Comparison of ENCODE assay signal across 8 mouse cellular contexts in the genomic region with DNA sequence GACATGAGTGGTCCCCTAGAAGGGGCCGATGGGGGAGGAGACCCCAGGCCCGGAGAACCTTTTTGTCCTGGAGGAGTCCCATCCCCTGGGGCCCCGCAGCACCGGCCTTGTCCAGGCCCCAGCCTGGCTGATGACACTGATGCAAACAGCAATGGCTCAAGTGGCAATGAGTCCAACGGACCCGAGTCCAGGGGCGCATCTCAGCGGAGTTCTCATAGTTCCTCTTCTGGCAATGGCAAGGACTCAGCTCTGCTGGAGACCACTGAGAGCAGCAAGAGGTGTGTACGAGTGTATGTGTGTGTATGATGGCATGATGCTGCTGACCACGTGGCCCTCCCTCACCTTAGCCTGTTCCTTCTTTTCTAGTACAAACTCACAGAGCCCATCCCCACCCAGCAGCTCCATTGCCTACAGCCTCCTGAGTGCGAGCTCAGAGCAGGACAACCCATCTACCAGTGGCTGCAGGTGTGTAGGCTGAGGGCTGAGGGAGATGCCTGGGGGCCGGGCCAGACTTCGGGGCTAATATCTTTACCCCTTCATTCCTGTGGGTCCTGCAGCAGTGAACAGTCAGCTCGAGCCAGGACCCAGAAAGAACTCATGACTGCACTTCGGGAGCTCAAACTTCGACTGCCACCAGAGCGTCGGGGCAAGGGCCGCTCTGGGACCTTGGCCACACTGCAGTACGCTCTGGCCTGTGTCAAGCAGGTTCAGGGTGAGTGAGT. TPM values are rescaled to one million over a fixed set of nuclear protein-coding genes. Genes with fewer than 3 reads are reported as not detected.
DNase-seq lines count a peak whose midpoint lies in the region; ATAC-seq and TF ChIP-seq lines count a peak whose summit lies in the region.

No protein-coding gene starts in this region.

- H3K4me2 ChIP-seq in forebrain, embryonic 12.5 days, result peak overlapping the region; percentile 72
- peak overlapping the region; percentile 98 for H3K4me2 ChIP-seq in limb, embryonic 12.5 days
- H3K4me2 ChIP-seq in stomach, embryonic 16.5 days (ENCODE audit: low read depth, low read length), result peak overlapping the region; percentile 96

- peak overlapping the region; percentile 80 for H3K27ac ChIP-seq in bone marrow macrophage, adult 2 months (ENCODE audit: insufficient read depth, low read depth, low read length)
- no peak overlapping the region for H3K27ac ChIP-seq in forebrain, embryonic 12.5 days
- H3K27ac ChIP-seq in limb, embryonic 12.5 days, result peak overlapping the region; percentile 84; the same call in 1 of the 2 replicates
- no peak overlapping the region for H3K27ac ChIP-seq in stomach, embryonic 16.5 days (ENCODE audit: low read length)

- H3K27me3 ChIP-seq in forebrain, embryonic 12.5 days, result no peaks in the 10 kb centered on the region
- no peaks in the 10 kb centered on the region for H3K27me3 ChIP-seq in limb, embryonic 12.5 days
- no peaks in the 10 kb centered on the region for H3K27me3 ChIP-seq in stomach, embryonic 16.5 days (ENCODE audit: control insufficient read depth, insufficient read depth, low read length)

- ATAC-seq in forebrain, embryonic 12.5 days (ENCODE audit: low FRiP score), result no peak
- no peak for ATAC-seq in limb, embryonic 12.5 days (ENCODE audit: insufficient number of reproducible peaks, insufficient read depth, low FRiP score, low TSS enrichment, low read depth)
- no peak for ATAC-seq in stomach, embryonic 16.5 days (ENCODE audit: insufficient read depth, low FRiP score)
- no peak for ATAC-seq in megakaryocyte-erythroid progenitor cell, adult 5-6 weeks (replicated peaks; ENCODE audit: low FRiP score, low TSS enrichment, poor library complexity, severe bottlenecking)

- TF ChIP-seq POLR2A in bone marrow macrophage, adult 2 months (IDR thresholded peaks at IDR 0.05; ENCODE audit: borderline replicate concordance, low read depth, low read length), result no peak

- WGBS in forebrain, embryonic 12.5 days, result 90% methylated on average over 20 of the region's 20 CpGs
- 91% methylated on average over 20 of the region's 20 CpGs for WGBS in limb, embryonic 12.5 days
- 89% methylated on average over 20 of the region's 20 CpGs for WGBS in stomach, embryonic 16.5 days

- peak; percentile 18 to 44 for DNase-seq in layer of hippocampus, adult 8-10 months (ENCODE audit: low spot score in 2 of 2)
- DNase-seq in layer of hippocampus, adult 11-12 months (ENCODE audit: low spot score), result no peak
- no peak for DNase-seq in gastrocnemius, adult 8-10 months (ENCODE audit: low spot score in 2 of 2)

- no peaks in the 10 kb centered on the region for H3K9me3 ChIP-seq in forebrain, embryonic 12.5 days
- no peaks in the 10 kb centered on the region for H3K9me3 ChIP-seq in limb, embryonic 12.5 days
- H3K9me3 ChIP-seq in stomach, embryonic 16.5 days (replicated peaks; ENCODE audit: control insufficient read depth, low read length), result no peaks in the 10 kb centered on the region

- H3K4me3 ChIP-seq in bone marrow macrophage, adult 2 months (ENCODE audit: insufficient read depth, low read length), result peak overlapping the region; percentile 56
- H3K4me3 ChIP-seq in forebrain, embryonic 12.5 days (replicated peaks), result peak overlapping the region; percentile 50; the same call in 1 of the 2 replicates
- peak overlapping the region; percentile 49 for H3K4me3 ChIP-seq in limb, embryonic 12.5 days (replicated peaks)
- no peak overlapping the region for H3K4me3 ChIP-seq in stomach, embryonic 16.5 days (replicated peaks; ENCODE audit: low read length)

- H3K36me3 ChIP-seq in forebrain, embryonic 12.5 days (replicated peaks), result peaks cover 52% of the 10 kb centered on the region
- H3K36me3 ChIP-seq in limb, embryonic 12.5 days, result peaks cover 53% of the 10 kb centered on the region
- H3K36me3 ChIP-seq in stomach, embryonic 16.5 days (ENCODE audit: control insufficient read depth, insufficient read depth, low read length), result peaks cover 38% of the 10 kb centered on the region

- no peak for TF ChIP-seq CTCF in bone marrow macrophage, adult 2 months (IDR thresholded peaks at IDR 0.05; ENCODE audit: low read depth, low read length)

- peak overlapping the region; percentile 44 for H3K9ac ChIP-seq in forebrain, embryonic 12.5 days
- H3K9ac ChIP-seq in limb, embryonic 12.5 days (replicated peaks), result peak overlapping the region; percentile 65; the same call in 1 of the 2 replicates
- H3K9ac ChIP-seq in stomach, embryonic 16.5 days (ENCODE audit: low read length), result peak overlapping the region; percentile 81

- H3K4me1 ChIP-seq in bone marrow macrophage, adult 2 months (ENCODE audit: control insufficient read depth, insufficient read depth, low read length), result peaks cover 44% of the 10 kb centered on the region
- H3K4me1 ChIP-seq in forebrain, embryonic 12.5 days, result peaks cover 53% of the 10 kb centered on the region
- peaks cover 48% of the 10 kb centered on the region for H3K4me1 ChIP-seq in limb, embryonic 12.5 days (replicated peaks)
- peaks cover 34% of the 10 kb centered on the region for H3K4me1 ChIP-seq in stomach, embryonic 16.5 days (ENCODE audit: control insufficient read depth, insufficient read depth, low read length)

RNA-seq across cellular contexts. Expression of gene Per1, which starts 5.8 kb away (rescaled TPM):
- total RNA-seq in layer of hippocampus, adult 8-10 months (2022), result 100 to 1,000 TPM in 2 of 4 experiments, 10 to 100 TPM in 2; 91.2 to 107 (median 97.7) TPM
- polyA plus RNA-seq in bone marrow macrophage, adult 2 months (2012; ENCODE audit: insufficient read depth, insufficient read length, missing spikeins), result 24.7 and 35.9 TPM in 2 replicates
- 7.8 and 12.3 TPM in 2 replicates for polyA plus RNA-seq in forebrain, embryonic 12.5 days (2016; fragmentation: Nextera tagmentation; extraction: Ambion mirVana)
- polyA plus RNA-seq in limb, embryonic 12.5 days (2016; fragmentation: Nextera tagmentation; extraction: Ambion mirVana), result 7.2 and 10.4 TPM in 2 replicates
- polyA plus RNA-seq in stomach, embryonic 16.5 days (2015; fragmentation: Nextera tagmentation; extraction: Ambion mirVana), result 21.8 and 22.3 TPM in 2 replicates
- 10 to 100 TPM; 58.8 to 81.4 (median 70.4) TPM for total RNA-seq in gastrocnemius, adult 8-10 months (2022)
- total RNA-seq in megakaryocyte-erythroid progenitor cell, adult 5-6 weeks (2014; fragmentation: Nextera tagmentation), result 11.3 and 17.6 TPM in 2 replicates
- total RNA-seq in megakaryocyte-erythroid progenitor cell, adult 5-6 weeks (2017), result 4.7 and 12.5 TPM in 2 replicates

RNA-seq across cellular contexts. Expression of gene Vamp2, which starts 12.5 kb away (rescaled TPM):
- 100 to 1,000 TPM; 926 to 962 (median 934) TPM for total RNA-seq in layer of hippocampus, adult 8-10 months (2022)
- 76.6 and 79.4 TPM in 2 replicates for polyA plus RNA-seq in bone marrow macrophage, adult 2 months (2012; ENCODE audit: insufficient read depth, insufficient read length, missing spikeins)
- 103 and 121 TPM in 2 replicates for polyA plus RNA-seq in forebrain, embryonic 12.5 days (2016; fragmentation: Nextera tagmentation; extraction: Ambion mirVana)
- 68.0 and 79.5 TPM in 2 replicates for polyA plus RNA-seq in limb, embryonic 12.5 days (2016; fragmentation: Nextera tagmentation; extraction: Ambion mirVana)
- polyA plus RNA-seq in stomach, embryonic 16.5 days (2015; fragmentation: Nextera tagmentation; extraction: Ambion mirVana), result 79.9 and 88.5 TPM in 2 replicates
- 10 to 100 TPM; 31.4 to 39.6 (median 35.6) TPM for total RNA-seq in gastrocnemius, adult 8-10 months (2022)
- 46.7 and 60.3 TPM in 2 replicates for total RNA-seq in megakaryocyte-erythroid progenitor cell, adult 5-6 weeks (2014; fragmentation: Nextera tagmentation)
- total RNA-seq in megakaryocyte-erythroid progenitor cell, adult 5-6 weeks (2017), result 7.5 and 15.7 TPM in 2 replicates

RNA-seq across cellular contexts. Expression of gene Hes7, which starts 19.4 kb away (rescaled TPM):
- total RNA-seq in layer of hippocampus, adult 8-10 months (2022), result 1 to 10 TPM in 3 of 4 experiments, under 1 TPM in 1; 0.97 to 1.8 (median 1.2) TPM
- polyA plus RNA-seq in bone marrow macrophage, adult 2 months (2012; ENCODE audit: insufficient read depth, insufficient read length, missing spikeins), result 0.71 and 0.88 TPM in 2 replicates
- polyA plus RNA-seq in forebrain, embryonic 12.5 days (2016; fragmentation: Nextera tagmentation; extraction: Ambion mirVana), result 0.31 and 0.43 TPM in 2 replicates
- 0.56 and 0.74 TPM in 2 replicates for polyA plus RNA-seq in limb, embryonic 12.5 days (2016; fragmentation: Nextera tagmentation; extraction: Ambion mirVana)
- 0.40 and 0.69 TPM in 2 replicates for polyA plus RNA-seq in stomach, embryonic 16.5 days (2015; fragmentation: Nextera tagmentation; extraction: Ambion mirVana)
- total RNA-seq in gastrocnemius, adult 8-10 months (2022), result not detected
- not detected in 2 replicates for total RNA-seq in megakaryocyte-erythroid progenitor cell, adult 5-6 weeks (2014; fragmentation: Nextera tagmentation)
- total RNA-seq in megakaryocyte-erythroid progenitor cell, adult 5-6 weeks (2017), result not detected in 2 replicates

RNA-seq across cellular contexts. Expression of gene 9130213A22Rik, which starts 21.6 kb away (rescaled TPM):
- 1 to 10 TPM; 1.4 to 1.7 (median 1.5) TPM for total RNA-seq in layer of hippocampus, adult 8-10 months (2022)
- 0.35 TPM in 1 of 2 replicates, not detected in the other for polyA plus RNA-seq in bone marrow macrophage, adult 2 months (2012; ENCODE audit: insufficient read depth, insufficient read length, missing spikeins)
- 0.11 TPM in 1 of 2 replicates, not detected in the other for polyA plus RNA-seq in forebrain, embryonic 12.5 days (2016; fragmentation: Nextera tagmentation; extraction: Ambion mirVana)
- 0.22 and 0.76 TPM in 2 replicates for polyA plus RNA-seq in limb, embryonic 12.5 days (2016; fragmentation: Nextera tagmentation; extraction: Ambion mirVana)
- 0.27 and 0.61 TPM in 2 replicates for polyA plus RNA-seq in stomach, embryonic 16.5 days (2015; fragmentation: Nextera tagmentation; extraction: Ambion mirVana)
- total RNA-seq in gastrocnemius, adult 8-10 months (2022), result under 1 TPM in 1 of 4 experiments, not detected in 3; 0.18 TPM
- not detected in 2 replicates for total RNA-seq in megakaryocyte-erythroid progenitor cell, adult 5-6 weeks (2014; fragmentation: Nextera tagmentation)
- total RNA-seq in megakaryocyte-erythroid progenitor cell, adult 5-6 weeks (2017), result not detected in 2 replicates

RNA-seq across cellular contexts. Expression of gene Aloxe3, which starts 24.9 kb away (rescaled TPM):
- 10 to 100 TPM in 2 of 4 experiments, 1 to 10 TPM in 2; 8.8 to 14.4 (median 10.1) TPM for total RNA-seq in layer of hippocampus, adult 8-10 months (2022)
- polyA plus RNA-seq in bone marrow macrophage, adult 2 months (2012; ENCODE audit: insufficient read depth, insufficient read length, missing spikeins), result not detected in 2 replicates
- polyA plus RNA-seq in forebrain, embryonic 12.5 days (2016; fragmentation: Nextera tagmentation; extraction: Ambion mirVana), result 0.19 and 0.55 TPM in 2 replicates
- polyA plus RNA-seq in limb, embryonic 12.5 days (2016; fragmentation: Nextera tagmentation; extraction: Ambion mirVana), result 0.58 and 0.77 TPM in 2 replicates
- 2.0 and 5.4 TPM in 2 replicates for polyA plus RNA-seq in stomach, embryonic 16.5 days (2015; fragmentation: Nextera tagmentation; extraction: Ambion mirVana)
- total RNA-seq in gastrocnemius, adult 8-10 months (2022), result under 1 TPM in 1 of 4 experiments, not detected in 3; 0.21 TPM
- total RNA-seq in megakaryocyte-erythroid progenitor cell, adult 5-6 weeks (2014; fragmentation: Nextera tagmentation), result not detected in 2 replicates
- not detected in 2 replicates for total RNA-seq in megakaryocyte-erythroid progenitor cell, adult 5-6 weeks (2017)

Comparison
In these comparisons a context has a peak if more than half of its experiments do, and no peak if none do; other contexts are left out.
1. DNase-seq: peak in layer of hippocampus, adult 8-10 months (2 of 2); none in layer of hippocampus, adult 11-12 months (single experiment) and gastrocnemius, adult 8-10 months (0 of 2).
2. H3K27ac ChIP-seq: peak in bone marrow macrophage, adult 2 months (single experiment) and limb, embryonic 12.5 days (single experiment); none in forebrain, embryonic 12.5 days (single experiment) and stomach, embryonic 16.5 days (single experiment).
3. Peak in every context shown above with its lines, with median percentiles within 50 percentile points of each other: H3K4me2 ChIP-seq and H3K9ac ChIP-seq.